Comparison of ENCODE assay signal across 8 mouse cellular contexts in genomic region chr12:100289267-100290177, GRCm38 (mm10).
DNase-seq lines count a peak whose midpoint lies in the region; ATAC-seq and TF ChIP-seq lines count a peak whose summit lies in the region.

No protein-coding gene starts in this region.

- H3K4me3 ChIP-seq in intestine, embryonic 15.5 days (replicated peaks) = no peak overlapping the region
- no peak overlapping the region for H3K4me3 ChIP-seq in limb, embryonic 14.5 days (replicated peaks; ENCODE audit: low read length)
- H3K4me3 ChIP-seq in neural tube, embryonic 12.5 days = no peak overlapping the region

- H3K9ac ChIP-seq in intestine, embryonic 15.5 days = no peak overlapping the region
- no peak overlapping the region for H3K9ac ChIP-seq in limb, embryonic 14.5 days (ENCODE audit: low read depth, low read length, severe bottlenecking)
- H3K9ac ChIP-seq in neural tube, embryonic 12.5 days = 0 out of 2 replicates have a peak overlapping the region, but pooled peaks have one; percentile 26

- H3K27ac ChIP-seq in intestine, embryonic 15.5 days = peak overlapping the region; percentile 88
- peak overlapping the region; percentile 28; the same call in 1 of the 2 replicates for H3K27ac ChIP-seq in limb, embryonic 14.5 days (replicated peaks; ENCODE audit: low read depth, low read length)
- peak overlapping the region; percentile 50; the same call in 1 of the 2 replicates for H3K27ac ChIP-seq in neural tube, embryonic 12.5 days

- H3K36me3 ChIP-seq in intestine, embryonic 15.5 days = no peaks in the 10 kb centered on the region
- no peaks in the 10 kb centered on the region for H3K36me3 ChIP-seq in limb, embryonic 14.5 days (ENCODE audit: control insufficient read depth, insufficient read depth, low read length)
- no peaks in the 10 kb centered on the region for H3K36me3 ChIP-seq in neural tube, embryonic 12.5 days

- H3K27me3 ChIP-seq in intestine, embryonic 15.5 days (replicated peaks) = no peaks in the 10 kb centered on the region
- H3K27me3 ChIP-seq in limb, embryonic 14.5 days (ENCODE audit: control insufficient read depth, insufficient read depth, low read length) = no peaks in the 10 kb centered on the region
- no peaks in the 10 kb centered on the region for H3K27me3 ChIP-seq in neural tube, embryonic 12.5 days (replicated peaks)

- H3K4me1 ChIP-seq in intestine, embryonic 15.5 days (replicated peaks) = peaks cover 36% of the 10 kb centered on the region
- peaks cover 23% of the 10 kb centered on the region for H3K4me1 ChIP-seq in limb, embryonic 14.5 days (ENCODE audit: control insufficient read depth, insufficient read depth, low read length)
- H3K4me1 ChIP-seq in neural tube, embryonic 12.5 days = peaks cover 27% of the 10 kb centered on the region

- no peak for TF ChIP-seq POLR2A in limb, embryonic 14.5 days (IDR thresholded peaks at IDR 0.05; ENCODE audit: borderline replicate concordance, extremely low read depth, insufficient read depth, insufficient read length)

- DNase-seq in adrenal gland, postnatal 10 days = peak; percentile 88
- peak; percentile 55 to 73 for DNase-seq in cerebellum, postnatal 25 days
- peak; percentile 83 to 86 for DNase-seq in gastrocnemius, postnatal 4 days (ENCODE audit: low spot score in 2 of 2)
- peak; percentile 87 for DNase-seq in limb, embryonic 14.5 days (ENCODE audit: low spot score)
- peak; percentile 55 for DNase-seq in yolk sac, embryonic 10.5 days (ENCODE audit: low spot score)
- no peak for DNase-seq in B cell, adult 2 months

- WGBS in intestine, embryonic 15.5 days = 17% methylated on average over 8 of the region's 8 CpGs
- WGBS in limb, embryonic 14.5 days = 20% methylated on average over 8 of the region's 8 CpGs
- 26% methylated on average over 8 of the region's 8 CpGs for WGBS in neural tube, embryonic 12.5 days

- ATAC-seq in intestine, embryonic 15.5 days = peak; percentile 79
- ATAC-seq in limb, embryonic 14.5 days (ENCODE audit: low FRiP score, low read depth) = peak; percentile 76
- peak; percentile 68 for ATAC-seq in neural tube, embryonic 12.5 days (ENCODE audit: low FRiP score, low read depth)

- no peaks in the 10 kb centered on the region for H3K9me3 ChIP-seq in intestine, embryonic 15.5 days
- H3K9me3 ChIP-seq in limb, embryonic 14.5 days (ENCODE audit: control insufficient read depth, low read length) = no peaks in the 10 kb centered on the region
- H3K9me3 ChIP-seq in neural tube, embryonic 12.5 days = no peaks in the 10 kb centered on the region

- peak overlapping the region; percentile 38 for H3K4me2 ChIP-seq in intestine, embryonic 15.5 days (replicated peaks)
- H3K4me2 ChIP-seq in limb, embryonic 14.5 days (replicated peaks; ENCODE audit: low read depth, low read length, severe bottlenecking) = peak overlapping the region; percentile 2; the same call in 1 of the 2 replicates
- H3K4me2 ChIP-seq in neural tube, embryonic 12.5 days (replicated peaks) = peak overlapping the region; percentile 27

Comparison
In these comparisons a context has a peak if more than half of its experiments do, and no peak if none do; other contexts are left out.
1. DNase-seq: peak in adrenal gland, postnatal 10 days (single experiment), cerebellum, postnatal 25 days (2 of 2), gastrocnemius, postnatal 4 days (2 of 2), limb, embryonic 14.5 days (single experiment) and yolk sac, embryonic 10.5 days (single experiment); none in B cell, adult 2 months (0 of 2).
2. H3K27ac ChIP-seq: peak in every context shown above with its lines; median percentile 88 in intestine, embryonic 15.5 days; 50 in neural tube, embryonic 12.5 days; 28 in limb, embryonic 14.5 days.
3. Peak in every context shown above with its lines, with median percentiles within 50 percentile points of each other: ATAC-seq and H3K4me2 ChIP-seq.